Mouse (Mus musculus) kidney, embryonic 16.5 days (tissue): Measurements from ENCODE around the gene Grin1. TPM values are rescaled to one million over a fixed set of nuclear protein-coding genes. Genes with fewer than 3 reads are reported as not detected.

Experiments used
- ATAC-seq: fragments of 200-750 bp; cut with Nextera tagmentation; 2 replicates; pipeline ENCODE4 v1.8.0; 2017; ENCODE audit warnings: moderate TSS enrichment; ENCODE audit not compliant: low FRiP score, low TSS enrichment
- H3K27ac ChIP-seq: fragments of 300-500 bp; sonication (generic); 2 replicates; pipeline ENCODE4 v1.5.1; 2014; ENCODE audit warnings: low read length
- H3K27me3 ChIP-seq: fragments of 300-500 bp; sonication (generic); 2 replicates; pipeline ENCODE4 v1.6.1; 2014; ENCODE audit warnings: low read length, control low read depth, mixed read lengths; ENCODE audit not compliant: insufficient read depth
- H3K36me3 ChIP-seq: fragments of 300-500 bp; sonication (generic); 2 replicates; pipeline ENCODE4 v1.6.1; 2014; ENCODE audit warnings: low read length, control low read depth, mixed read lengths; ENCODE audit not compliant: insufficient read depth
- H3K4me1 ChIP-seq: fragments of 300-500 bp; sonication (generic); 2 replicates; pipeline ENCODE4 v1.6.1; 2014; ENCODE audit warnings: low read length, control low read depth, mixed read lengths; ENCODE audit not compliant: insufficient read depth
- H3K4me2 ChIP-seq: fragments of 300-500 bp; sonication (generic); replicated peaks from 2 replicates; pipeline ENCODE4 v1.6.1; 2014; ENCODE audit warnings: low read depth, low read length
- H3K4me3 ChIP-seq: fragments of 300-500 bp; sonication (generic); 2 replicates; pipeline ENCODE4 v1.5.1; 2014; ENCODE audit warnings: mild to moderate bottlenecking, low read length
- H3K9ac ChIP-seq: fragments of 300-500 bp; sonication (generic); replicated peaks from 2 replicates; pipeline ENCODE4 v1.6.1; 2014; ENCODE audit warnings: low read length
- H3K9me3 ChIP-seq: fragments of 300-500 bp; sonication (generic); 2 replicates; pipeline ENCODE4 v1.6.1; 2016; ENCODE audit warnings: low read length, control low read depth
- WGBS: fragments of 180-500 bp; shearing (Covaris S2); extraction: QIAGEN DNeasy Blood & Tissue Kit; methylation state at CpG from one replicate; pipeline ENCODE4 v1.1.7; 2014; 5-methylcytosine and 5-hydroxymethylcytosine counted together
- polyA plus RNA-seq: library from polyadenylated mRNA; unstranded; fragments of >200 nt; fragmentation: Nextera tagmentation; extraction: Ambion mirVana; gene quantifications from 2 replicates; pipeline ENCODE4 v1.2.1, GENCODE M21; 2015

Grin1 gene
- polyA plus RNA-seq, 1 experiment from 2014 or later = 0.22 TPM

GRCm38 (mm10) chr2:25354211-25354610 is 35.2 kb upstream of the Grin1 start:
- no peak for ATAC-seq
- H3K27me3 ChIP-seq = no peaks in the 10 kb centered on the region
- peaks cover 34% of the 10 kb centered on the region for H3K36me3 ChIP-seq
- no peak overlapping the region for H3K4me2 ChIP-seq
- no peak overlapping the region for H3K4me3 ChIP-seq
- H3K27ac ChIP-seq = no peak overlapping the region
- H3K9ac ChIP-seq = no peak overlapping the region
- H3K4me1 ChIP-seq = peaks cover 16% of the 10 kb centered on the region
- H3K9me3 ChIP-seq = no peaks in the 10 kb centered on the region
- 89% methylated on average over 6 of the region's 6 CpGs for WGBS

- Histone ChIP-seq H3K27ac (no peak overlapping the region), H3K9ac (no peak overlapping the region), H3K27me3 (no peaks in the 10 kb centered on the region), H3K4me1 (peaks cover 5% of the 10 kb centered on the region), H3K36me3 (peaks cover 62% of the 10 kb centered on the region), H3K4me2 (no peak overlapping the region), H3K4me3 (no peak overlapping the region), H3K9me3 (no peaks in the 10 kb centered on the region)
- no peak for ATAC-seq
- WGBS = 91% methylated on average over 3 of the region's 3 CpGs
These were observed 31.7 kb upstream of the Grin1 start for GRCm38 (mm10) chr2:25350701-25351100.

GRCm38 (mm10) chr2:25349499-25349898 is 30.5 kb upstream of the Grin1 start:
- 98% methylated on average over 4 of the region's 4 CpGs for WGBS
- H3K4me2 ChIP-seq = no peak overlapping the region
- H3K4me1 ChIP-seq = no peaks in the 10 kb centered on the region
- no peak overlapping the region for H3K27ac ChIP-seq
- no peak overlapping the region for H3K9ac ChIP-seq
- no peaks in the 10 kb centered on the region for H3K9me3 ChIP-seq
- peaks cover 69% of the 10 kb centered on the region for H3K36me3 ChIP-seq
- ATAC-seq = no peak
- no peaks in the 10 kb centered on the region for H3K27me3 ChIP-seq
- H3K4me3 ChIP-seq = no peak overlapping the region

GRCm38 (mm10) chr2:25348162-25348561 is 29.2 kb upstream of the Grin1 start:
- no peak overlapping the region for H3K9ac ChIP-seq
- H3K27me3 ChIP-seq = no peaks in the 10 kb centered on the region
- H3K27ac ChIP-seq = no peak overlapping the region
- no peak overlapping the region for H3K4me3 ChIP-seq
- no peak overlapping the region for H3K4me2 ChIP-seq
- no peaks in the 10 kb centered on the region for H3K4me1 ChIP-seq
- ATAC-seq = no peak
- H3K9me3 ChIP-seq = no peaks in the 10 kb centered on the region
- WGBS = 77% methylated on average over 7 of the region's 7 CpGs
- peaks cover 80% of the 10 kb centered on the region for H3K36me3 ChIP-seq

- Histone ChIP-seq H3K9ac (no peak overlapping the region), H3K4me1 (peaks cover 5% of the 10 kb centered on the region), H3K27ac (no peak overlapping the region), H3K4me3 (no peak overlapping the region), H3K4me2 (no peak overlapping the region), H3K36me3 (peaks cover 73% of the 10 kb centered on the region), H3K9me3 (no peaks in the 10 kb centered on the region), H3K27me3 (no peaks in the 10 kb centered on the region)
- no peak for ATAC-seq
- WGBS = 86% methylated on average over 6 of the region's 6 CpGs
These were observed 19.3 kb upstream of the Grin1 start for GRCm38 (mm10) chr2:25338303-25338702.

GRCm38 (mm10) chr2:25333569-25333968 is 14.6 kb upstream of the Grin1 start:
- H3K27ac ChIP-seq = no peak overlapping the region
- H3K4me2 ChIP-seq = peak overlapping the region; percentile 86
- 89% methylated on average over 2 of the region's 2 CpGs for WGBS
- H3K4me1 ChIP-seq = peaks cover 14% of the 10 kb centered on the region
- H3K9me3 ChIP-seq = no peaks in the 10 kb centered on the region
- H3K9ac ChIP-seq = peak overlapping the region; percentile 84
- H3K36me3 ChIP-seq = peaks cover 40% of the 10 kb centered on the region
- H3K27me3 ChIP-seq = no peaks in the 10 kb centered on the region
- ATAC-seq = no peak
- peak overlapping the region; percentile 92 for H3K4me3 ChIP-seq

GRCm38 (mm10) chr2:25332286-25333160 is 13.5 kb upstream of the Grin1 start, which contains the start of gene Man1b1:
Man1b1 (plus strand) TSS chr2:25332338.
- ATAC-seq = peak; percentile 99

GRCm38 (mm10) chr2:25331470-25331869 is 12.5 kb upstream of the Grin1 start:
- Histone ChIP-seq H3K36me3 (peaks cover 25% of the 10 kb centered on the region; the same call in 1 of the 2 replicates), H3K9me3 (no peaks in the 10 kb centered on the region), H3K27ac (no peak overlapping the region), H3K4me1 (peaks cover 14% of the 10 kb centered on the region), H3K27me3 (no peaks in the 10 kb centered on the region), H3K9ac (peak overlapping the region; percentile 80), H3K4me3 (peak overlapping the region; percentile 92), H3K4me2 (peak overlapping the region; percentile 75)
- no peak for ATAC-seq
- WGBS = 60% methylated on average over 9 of the region's 9 CpGs

More at GRCm38 (mm10) chr2:25332286-25333160, 13.5 kb upstream of the Grin1 start, which contains the start of gene Man1b1:
- WGBS = under 1% methylated on average over 78 of the region's 78 CpGs
- Histone ChIP-seq H3K27ac (peak within 1 kb of the TSS; percentile 84), H3K4me1 (peaks cover 14% of the 10 kb centered on the region), H3K4me2 (peak within 1 kb of the TSS; percentile 86), H3K4me3 (peak within 1 kb of the TSS; percentile 92), H3K27me3 (no peaks in the 10 kb centered on the region), H3K36me3 (peaks cover 34% of the 10 kb centered on the region; the same call in 1 of the 2 replicates), H3K9ac (peak within 1 kb of the TSS; percentile 84), H3K9me3 (no peaks in the 10 kb centered on the region)

- ATAC-seq = no peak
- Histone ChIP-seq H3K27ac (no peak overlapping the region), H3K9ac (no peak overlapping the region), H3K4me3 (no peak overlapping the region), H3K36me3 (no peaks in the 10 kb centered on the region), H3K4me1 (peaks cover 11% of the 10 kb centered on the region), H3K27me3 (no peaks in the 10 kb centered on the region), H3K4me2 (no peak overlapping the region), H3K9me3 (no peaks in the 10 kb centered on the region)
- WGBS = 41% methylated on average over 7 of the region's 7 CpGs
These were observed 9.5 kb upstream of the Grin1 start for GRCm38 (mm10) chr2:25328440-25328839.

GRCm38 (mm10) chr2:25326036-25326435 is 7.0 kb upstream of the Grin1 start:
- Histone ChIP-seq H3K4me1 (no peaks in the 10 kb centered on the region; the same call in 1 of the 2 replicates), H3K9me3 (no peaks in the 10 kb centered on the region), H3K36me3 (no peaks in the 10 kb centered on the region), H3K9ac (no peak overlapping the region), H3K27me3 (no peaks in the 10 kb centered on the region), H3K4me3 (no peak overlapping the region), H3K4me2 (no peak overlapping the region), H3K27ac (no peak overlapping the region)
- ATAC-seq = no peak
- 76% methylated on average over 2 of the region's 2 CpGs for WGBS
